Mouse (Mus musculus) layer of hippocampus, postnatal 14 days (tissue): ENCODE data around the gene Fat3. TPM values are rescaled to one million over a fixed set of nuclear protein-coding genes. Genes with fewer than 3 reads are reported as not detected.
A peak's percentile ranks its signal among the peaks of the same experiment; 100 is the strongest.

Experiments
- DNase-seq, 2 experiments: peaks; one replicate each; pipeline ENCODE4 v3.0.0; 2021 to 2022; ENCODE audit warnings: low spot score in 2 of 2, mixed read lengths in 1 of 2
- total RNA-seq, 2 experiments: library from RNA; stranded (reverse); gene quantifications; 2 replicates each; pipeline ENCODE4 v1.2.3; 2021

The Fat3 gene
- total RNA-seq, 2 experiments from 2014 or later, result 34.6 to 38.5 TPM

DNA sequence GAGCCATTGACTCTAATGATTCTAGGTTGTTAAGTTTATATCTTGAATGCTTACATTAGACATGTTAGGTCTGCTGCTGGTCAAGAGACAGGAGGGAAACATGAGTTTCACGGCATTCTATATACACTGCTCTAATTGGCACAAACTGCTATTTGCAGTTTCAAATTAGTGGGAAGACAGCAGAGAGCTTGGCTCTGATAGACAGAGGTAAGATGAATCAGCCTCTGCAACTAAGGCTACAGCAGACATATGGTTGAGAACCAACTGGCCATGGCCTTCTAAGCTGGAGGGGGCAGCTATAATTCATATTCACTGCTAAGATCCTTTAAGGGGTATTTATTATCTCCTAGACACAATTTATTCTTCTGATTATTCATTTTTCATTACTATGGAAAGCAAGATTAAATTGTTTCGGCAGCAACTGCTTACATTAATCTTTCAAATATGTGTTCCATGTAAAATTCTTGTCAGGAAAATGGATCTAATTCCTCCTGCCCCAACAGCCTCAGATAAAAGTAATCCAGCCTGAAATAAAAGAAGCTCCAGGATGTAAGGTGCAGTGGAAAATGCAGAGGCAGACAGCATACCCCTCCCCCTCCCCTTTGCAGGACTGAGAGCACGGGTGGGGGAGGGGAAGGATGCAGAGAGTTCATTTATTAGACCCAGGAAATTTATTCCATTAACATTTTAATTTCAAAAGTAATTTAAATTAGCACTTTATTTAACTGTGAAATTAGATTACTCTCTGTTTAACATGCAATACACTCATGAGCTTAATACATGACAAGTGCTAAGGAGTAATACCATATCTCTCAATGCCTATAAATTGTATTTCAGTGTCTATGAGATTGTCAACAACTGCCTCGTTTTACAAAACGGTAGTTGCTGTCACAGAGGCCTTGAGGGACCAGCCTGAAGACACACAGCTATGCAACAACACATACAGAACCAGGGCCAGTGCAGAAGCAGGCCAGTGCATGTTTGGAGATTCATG lies 189.9 kb downstream of the Fat3 start:
- DNase-seq, result no peak

DNA sequence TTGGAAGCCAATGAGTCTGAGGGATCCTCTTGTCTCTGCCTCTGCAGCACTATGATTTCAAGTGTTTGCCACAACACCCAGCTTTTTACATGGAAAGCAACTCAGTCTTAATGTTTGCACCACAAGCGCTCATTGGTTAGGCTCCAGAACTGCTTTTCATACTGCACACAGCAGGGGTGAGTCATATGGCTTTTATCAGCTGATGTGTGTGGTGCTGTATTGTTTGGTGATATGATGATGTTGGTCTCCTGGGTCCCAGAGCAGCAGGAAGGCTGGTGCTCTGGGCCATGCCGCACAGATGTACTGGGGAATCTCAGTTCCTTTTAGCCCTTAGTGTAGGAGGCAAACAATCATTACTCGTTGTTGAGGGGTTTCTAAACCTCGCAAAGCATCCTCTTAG lies 190.8 kb downstream of the Fat3 start:
- DNase-seq, result no peak

DNA sequence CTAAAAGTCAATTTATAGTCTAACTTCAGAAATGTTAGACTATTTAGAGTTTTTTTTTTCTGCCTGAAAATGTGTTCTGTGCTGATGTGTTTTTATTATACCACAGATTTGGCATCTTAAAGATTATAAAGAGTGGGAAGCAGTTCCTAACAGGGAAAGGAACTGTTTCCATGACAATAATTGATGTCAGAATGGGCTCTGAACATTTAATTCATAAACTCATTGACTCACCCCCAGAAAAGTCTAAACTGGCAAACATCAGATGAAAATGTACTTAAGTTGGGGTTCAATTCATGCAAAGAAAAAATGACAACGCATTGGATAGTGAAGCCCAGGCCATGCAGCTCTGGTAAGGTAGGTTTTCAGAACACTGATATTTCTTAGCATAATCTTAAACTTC lies 193.3 kb downstream of the Fat3 start:
- peak in 1 of 2 experiments; percentile 16 for DNase-seq

DNA sequence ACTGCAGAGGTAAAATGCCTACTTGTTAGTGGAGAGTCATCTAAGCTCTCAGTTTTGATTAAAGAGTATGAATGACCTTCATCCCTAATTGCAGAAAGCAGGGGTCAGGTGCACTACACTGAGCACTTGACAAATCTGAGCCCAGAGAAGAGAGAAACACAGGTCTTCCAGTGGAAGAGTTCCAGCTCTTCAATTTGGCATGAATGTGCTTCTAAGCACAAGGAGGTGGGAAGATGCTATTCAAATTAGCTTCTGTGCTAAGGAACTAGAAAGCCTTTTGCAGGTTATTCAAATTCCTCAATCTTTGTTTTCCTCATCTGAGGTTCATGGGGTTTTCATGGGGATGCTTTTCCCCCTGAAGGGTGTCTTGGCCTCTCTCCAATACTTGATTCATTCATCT lies 194.9 kb downstream of the Fat3 start:
- DNase-seq, result no peak

DNA sequence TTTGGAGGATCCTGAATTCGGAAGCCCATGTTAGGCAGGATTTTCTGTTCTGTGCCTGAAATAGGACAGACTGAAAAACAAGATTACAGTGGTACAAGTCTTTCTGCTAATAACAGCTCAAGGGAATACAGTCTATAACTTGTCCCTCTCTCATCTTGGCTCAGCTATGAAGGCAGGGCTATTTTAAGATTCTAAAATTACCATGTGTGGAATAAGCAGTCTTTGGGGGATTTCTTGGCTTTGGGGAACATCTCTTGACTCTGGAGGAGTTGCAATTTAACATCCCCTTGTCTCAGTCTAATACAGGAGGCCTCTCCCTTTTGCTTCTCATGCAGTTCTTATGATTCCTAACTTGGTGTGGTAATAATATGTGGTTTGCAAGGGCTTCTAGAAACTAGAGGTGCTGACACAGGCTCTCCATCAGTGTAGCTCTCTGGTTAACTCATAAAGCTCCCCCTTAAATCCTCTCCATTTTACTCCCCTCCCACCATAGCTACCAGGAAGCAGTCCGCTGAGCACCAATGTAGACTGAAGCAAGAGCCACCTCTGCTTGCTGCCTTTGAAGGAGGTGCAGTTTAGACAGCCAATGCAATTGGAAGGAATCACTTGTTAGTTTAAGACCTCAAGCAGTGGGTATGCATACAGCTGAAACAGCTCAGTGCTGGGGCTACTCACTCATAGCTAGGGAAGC lies 195.5 kb downstream of the Fat3 start:
- no peak for DNase-seq

DNA sequence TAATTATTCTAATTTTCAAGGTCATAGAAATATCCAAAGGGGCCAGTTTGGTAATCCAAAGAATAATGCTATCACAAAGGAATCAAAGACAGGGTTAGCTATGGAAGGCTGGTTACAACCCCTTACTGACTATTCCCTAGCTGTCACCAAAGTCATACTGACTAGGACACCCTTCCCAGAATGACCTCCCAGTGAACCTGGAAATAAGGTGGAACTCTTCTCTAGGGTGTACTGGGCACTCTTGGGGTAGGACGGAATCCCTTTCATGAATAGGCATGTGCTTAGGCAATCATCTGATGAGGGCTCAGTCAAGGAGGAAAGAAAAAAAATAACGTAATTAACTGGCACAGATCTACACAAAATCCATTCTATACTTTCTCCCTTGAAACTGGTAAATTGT lies 196.1 kb downstream of the Fat3 start:
- no peak for DNase-seq

DNA sequence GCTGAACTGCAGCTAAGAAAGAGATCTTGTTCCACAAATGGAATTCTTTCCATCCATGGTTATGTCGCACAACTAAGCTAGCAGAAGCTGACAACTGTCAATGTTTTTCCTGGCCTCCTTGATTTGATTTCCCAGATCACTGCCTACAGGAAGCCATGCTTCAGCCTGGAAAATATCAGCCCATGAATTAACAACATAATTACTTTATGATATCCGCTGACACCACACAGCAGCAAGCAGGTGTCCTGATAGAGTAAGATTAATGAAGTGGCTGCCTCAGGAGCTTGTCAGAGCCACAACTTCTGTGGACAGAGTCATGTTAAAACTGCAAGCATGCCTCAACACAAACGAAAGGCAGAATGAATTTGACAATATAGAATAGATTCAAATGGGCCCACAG lies 198.6 kb downstream of the Fat3 start:
- no peak for DNase-seq

DNA sequence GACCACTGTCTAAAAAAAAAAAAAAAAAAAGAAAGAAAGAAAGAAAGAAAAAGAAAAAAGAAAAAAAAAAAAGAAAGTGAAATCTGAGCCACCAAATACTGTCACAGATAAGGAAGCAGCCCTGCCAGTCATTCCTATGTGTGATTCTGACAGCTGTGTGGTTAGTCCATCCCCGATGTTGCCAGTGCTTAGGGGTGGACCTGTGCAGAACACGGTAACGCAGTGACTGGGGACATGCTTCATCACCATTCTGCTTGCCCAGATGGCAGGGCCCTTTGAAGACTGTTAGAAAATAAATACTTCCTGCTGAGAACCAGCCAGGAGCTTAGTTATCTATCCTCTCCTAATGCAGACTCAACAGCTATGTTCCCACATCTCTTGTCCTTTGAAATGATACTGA lies 203.2 kb downstream of the Fat3 start:
- DNase-seq, result no peak

DNA sequence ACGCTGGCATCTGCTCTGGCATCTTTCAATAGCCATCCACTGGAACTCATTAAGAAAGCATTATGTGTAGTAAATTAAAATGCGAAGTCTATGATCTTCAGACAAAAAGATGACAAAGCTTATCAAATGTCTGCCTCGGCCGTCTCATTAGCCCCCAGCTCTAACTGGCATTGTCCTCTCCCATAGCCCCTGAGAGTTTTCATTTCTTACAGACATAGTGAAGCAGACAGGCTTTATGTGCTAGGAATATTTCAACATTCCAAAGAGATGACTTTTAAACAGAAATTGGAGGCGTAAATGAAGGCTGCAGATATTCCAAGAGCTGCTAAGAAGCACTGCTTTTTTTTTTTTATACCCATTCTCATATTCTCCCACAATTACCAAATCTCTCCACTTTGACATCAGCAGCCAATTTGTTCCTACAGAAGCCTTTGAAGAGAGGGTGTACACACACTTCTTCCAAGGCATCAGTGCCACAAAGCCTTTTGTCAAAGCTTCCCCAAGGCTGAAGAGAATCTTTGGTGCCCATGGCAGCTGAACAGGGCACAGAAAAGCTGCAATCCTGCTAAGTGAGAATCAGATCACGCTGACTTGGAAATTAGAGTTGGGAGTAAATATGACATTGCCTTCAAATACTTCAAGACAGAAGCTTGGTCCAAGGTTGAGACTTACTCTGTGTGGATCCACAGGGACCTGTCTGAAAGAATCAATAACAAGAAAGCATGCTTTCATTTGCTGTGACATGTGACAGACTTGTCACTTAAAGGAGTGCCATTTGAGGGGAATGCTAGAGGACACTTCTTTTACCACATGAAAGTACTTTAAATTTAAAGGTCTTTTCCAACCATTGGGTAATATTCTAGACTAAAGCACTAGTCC lies 206.9 kb downstream of the Fat3 start:
- peak in 1 of 2 experiments; percentile 18 for DNase-seq

DNA sequence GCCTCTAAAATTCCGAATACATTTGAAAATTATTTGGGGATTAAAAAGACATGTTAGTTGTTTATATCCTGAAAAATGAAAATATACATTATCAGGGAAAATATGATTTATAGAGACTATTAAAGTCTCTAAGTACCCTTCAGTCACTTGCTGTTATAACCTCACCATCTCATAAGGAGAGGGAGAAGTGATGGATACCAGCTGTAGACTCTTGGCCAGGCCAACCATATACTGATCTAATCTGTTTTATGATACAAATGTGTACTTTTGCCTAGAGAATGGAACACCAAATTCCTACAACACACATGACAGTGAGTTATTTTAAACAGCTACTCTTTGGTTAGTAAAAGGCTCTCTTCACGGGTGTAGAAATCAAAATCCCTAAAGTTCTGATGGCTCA lies 208.6 kb downstream of the Fat3 start:
- no peak for DNase-seq

DNA sequence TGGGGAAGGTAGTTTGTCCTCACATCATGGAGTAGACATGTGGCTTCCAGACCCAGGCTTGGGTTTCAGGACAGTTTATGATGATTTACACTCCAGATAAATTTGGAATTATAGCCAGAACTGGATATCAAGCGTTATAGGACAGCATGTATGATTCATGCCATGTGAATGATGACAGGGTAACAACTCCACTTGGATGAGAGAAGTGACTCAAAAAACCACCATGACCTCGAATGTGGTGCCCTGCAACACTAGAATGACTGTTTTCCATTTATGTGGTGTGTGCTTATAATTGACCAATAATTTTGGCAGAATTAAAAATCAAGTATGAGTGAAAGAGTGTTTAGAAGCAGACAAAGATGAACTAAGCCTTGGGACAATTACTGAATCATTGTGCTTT lies 210.2 kb downstream of the Fat3 start:
- DNase-seq, result no peak

DNA sequence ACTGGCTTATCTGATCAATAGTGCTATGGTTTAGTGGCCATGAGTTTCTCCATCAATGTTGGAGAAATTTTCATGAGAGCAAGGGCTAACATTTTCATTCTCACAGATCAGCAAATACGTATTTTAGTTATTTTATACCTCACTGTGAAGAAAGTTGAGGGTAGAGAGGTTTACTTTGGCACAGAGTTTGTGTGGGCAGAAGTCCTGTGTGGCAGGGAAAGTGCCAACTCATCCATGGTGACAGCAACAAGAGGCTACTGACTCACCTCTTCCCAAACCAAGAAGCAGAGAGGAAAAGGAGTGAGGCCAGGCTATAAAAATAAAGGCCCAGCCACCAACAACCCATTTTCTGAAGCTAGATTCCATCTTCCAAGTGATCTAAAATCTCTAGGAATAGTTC lies 218.1 kb downstream of the Fat3 start:
- DNase-seq, result no peak

DNA sequence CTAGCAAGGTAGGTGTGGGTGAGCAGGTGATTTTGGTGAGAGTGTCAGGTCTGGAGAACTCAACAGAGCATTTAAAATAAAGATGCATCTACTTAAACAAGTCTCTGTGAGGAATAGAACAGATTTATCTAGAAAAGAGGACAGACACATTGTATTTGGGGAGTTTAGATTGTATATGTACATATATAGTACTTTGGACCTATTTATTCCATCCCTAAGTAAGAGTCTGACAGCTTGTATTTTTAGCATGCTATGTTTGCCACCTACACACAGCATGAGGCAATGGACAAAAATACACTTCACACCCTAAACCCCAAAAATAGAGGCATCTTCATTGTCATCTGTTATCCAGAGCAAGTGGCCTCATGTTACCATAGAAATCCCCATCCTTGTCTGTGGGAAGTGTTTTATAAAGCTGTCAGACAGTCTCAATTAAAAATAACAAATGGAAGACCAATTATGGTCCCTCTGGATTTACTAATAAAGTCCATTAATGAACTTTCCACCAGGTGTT lies 218.7 kb downstream of the Fat3 start:
- peak in 1 of 2 experiments; percentile 51 for DNase-seq

DNA sequence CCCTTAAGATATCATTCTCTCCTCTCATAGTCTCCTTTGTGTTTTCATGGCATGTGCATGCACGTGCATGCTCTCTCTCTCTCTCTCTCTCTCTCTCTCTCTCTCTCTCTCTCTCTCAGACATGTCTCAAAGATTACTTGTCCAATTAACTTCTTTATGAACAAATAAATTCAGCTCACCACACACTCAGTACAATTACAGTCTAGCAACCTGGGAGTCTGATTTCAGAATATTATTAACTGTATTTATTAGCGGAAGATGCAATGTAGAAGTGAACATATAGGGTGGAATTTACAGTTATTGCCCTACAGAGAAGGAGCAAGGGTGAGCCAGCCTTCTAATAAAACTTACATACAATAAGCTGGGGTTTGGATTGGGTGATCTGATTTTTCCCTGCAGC lies 225.5 kb downstream of the Fat3 start:
- DNase-seq, result no peak

DNA sequence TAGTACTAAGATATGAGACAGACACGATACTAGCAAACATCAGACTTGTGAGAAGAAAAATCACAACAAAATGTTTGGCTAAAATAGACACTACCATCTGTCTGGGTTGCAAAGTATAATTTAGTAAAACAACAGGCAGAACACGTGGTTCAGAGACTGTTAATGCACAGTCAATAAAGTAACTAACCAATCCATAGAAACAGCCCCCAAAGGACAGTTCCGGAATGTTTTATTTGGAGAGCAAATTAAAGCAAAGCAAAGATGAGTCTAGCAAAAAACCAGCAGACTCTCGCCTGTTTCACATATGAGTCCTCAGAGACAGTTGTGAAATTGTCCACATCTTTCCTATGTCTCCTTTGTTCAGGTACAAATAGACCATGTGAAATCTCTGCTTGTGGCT lies 227.0 kb downstream of the Fat3 start:
- DNase-seq, result no peak

DNA sequence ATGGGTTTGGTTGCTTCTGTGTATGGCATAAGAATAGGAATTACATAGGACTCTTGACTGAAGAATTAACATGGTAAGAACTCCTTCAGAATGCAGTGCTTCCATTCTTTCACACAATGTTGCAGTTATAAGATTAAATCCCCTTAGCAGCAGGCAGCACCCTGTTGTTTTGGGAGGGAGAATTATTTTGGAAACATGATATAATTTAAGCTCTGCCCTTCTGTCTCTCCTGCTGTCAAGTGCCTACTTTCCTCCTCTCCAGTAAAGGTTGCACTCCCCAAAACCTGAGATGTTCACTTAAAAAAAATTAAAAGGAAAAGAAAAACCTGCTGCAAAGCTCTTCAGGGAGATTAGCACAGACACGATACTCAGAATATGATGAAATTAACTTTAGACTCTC lies 228.3 kb downstream of the Fat3 start:
- no peak for DNase-seq

DNA sequence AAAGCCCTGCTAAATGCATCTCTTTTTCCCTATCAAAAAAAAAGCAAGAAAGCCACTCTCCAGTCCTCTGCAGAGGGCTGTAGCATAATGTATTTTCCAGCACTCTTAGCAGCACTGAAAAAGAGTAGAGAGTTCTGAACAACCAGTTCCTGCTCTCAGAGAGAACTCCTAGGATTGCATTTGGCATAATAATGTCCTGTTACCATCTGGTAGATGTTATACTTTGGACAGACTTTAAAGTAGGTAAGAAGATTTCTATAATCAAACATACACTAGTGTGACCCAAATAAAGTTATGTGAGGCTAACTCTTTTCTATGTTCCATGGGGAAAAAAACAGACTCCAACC lies 230.3 kb downstream of the Fat3 start:
- DNase-seq, result no peak

DNA sequence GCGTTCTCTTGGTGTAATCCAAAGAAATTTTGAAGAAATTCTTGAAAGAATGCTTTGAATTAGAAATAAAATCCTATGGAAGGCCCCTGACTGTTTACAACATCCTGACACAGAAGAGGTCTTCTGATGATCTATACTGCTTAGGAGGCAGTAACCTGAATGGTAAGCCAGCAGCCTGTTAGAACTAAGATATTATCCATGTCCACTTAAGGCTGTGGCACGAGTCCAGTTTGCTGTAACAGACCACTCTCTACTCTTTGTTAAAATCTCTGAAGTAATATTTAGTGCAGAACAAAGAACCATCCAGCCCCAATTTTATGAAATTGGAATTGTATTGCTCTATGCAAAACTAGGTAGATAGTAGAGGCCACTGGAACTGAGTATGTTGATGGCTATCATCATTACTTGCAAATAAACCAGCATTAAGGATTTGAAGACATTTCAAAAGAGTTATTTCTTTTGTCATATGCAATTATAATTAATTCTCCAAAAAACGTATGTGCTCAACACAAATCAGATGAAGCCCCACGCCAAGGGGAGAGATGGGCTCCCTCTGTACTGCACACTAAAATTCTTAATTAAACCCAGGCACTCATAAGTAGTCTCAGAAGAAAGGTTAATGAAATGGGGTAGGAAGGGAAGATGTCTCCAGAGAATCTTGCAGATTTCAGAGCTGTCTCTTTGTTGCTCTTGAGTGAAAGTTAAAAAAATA lies 230.9 kb downstream of the Fat3 start:
- no peak for DNase-seq

DNA sequence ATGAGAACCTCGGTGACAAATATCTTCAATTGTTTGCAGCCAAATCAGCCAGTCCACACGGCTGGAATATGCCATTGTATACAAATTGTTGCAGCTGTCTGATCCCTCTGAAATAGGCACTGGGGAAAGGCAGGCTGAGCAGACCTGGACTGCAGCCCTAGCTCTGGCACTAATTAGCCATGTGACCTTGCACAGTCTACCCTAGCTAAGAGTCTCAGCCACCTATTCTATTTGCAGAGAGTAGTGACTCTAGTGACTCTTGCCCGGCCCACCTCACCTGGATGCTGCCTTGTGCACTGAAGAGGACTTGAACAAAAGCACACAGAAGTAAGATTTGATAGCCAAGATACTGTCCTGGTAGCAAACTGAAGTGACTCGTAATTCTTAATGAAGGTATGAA lies 235.6 kb downstream of the Fat3 start:
- DNase-seq, result no peak

DNA sequence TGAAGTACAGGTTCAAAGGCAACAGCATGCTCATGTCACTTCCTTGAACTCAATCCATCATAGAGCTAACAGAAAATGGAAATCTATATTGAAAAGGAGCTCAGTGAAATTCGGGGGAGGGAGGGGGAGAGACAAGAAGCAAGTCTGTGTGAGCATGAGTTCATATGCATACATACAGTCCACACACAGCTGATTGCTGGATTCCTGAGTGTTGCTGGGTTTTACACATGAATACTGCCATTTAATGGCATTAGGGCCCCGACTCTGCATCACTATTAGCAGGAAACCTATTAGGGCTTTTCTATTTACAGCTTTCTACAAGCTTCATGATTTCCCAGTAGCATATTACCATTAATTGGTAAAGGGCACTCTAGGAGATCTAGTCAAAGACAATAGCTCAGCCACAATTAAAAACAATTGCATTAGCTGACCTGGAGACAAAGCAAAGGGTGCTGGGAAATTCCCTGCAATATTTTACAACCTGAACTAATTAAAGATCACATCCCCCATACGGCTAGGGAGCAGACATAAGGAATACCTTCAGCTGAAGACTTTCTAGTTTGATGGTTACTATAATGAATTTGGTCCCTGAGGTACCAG lies 243.7 kb downstream of the Fat3 start:
- DNase-seq, result no peak
